Mouse (Mus musculus) c-Kit-negative CD71-positive TER-119-positive erythroid progenitor cells, embryonic 14.5 days (primary cell): Measurements from ENCODE around the gene Dscam.

ENCODE experiments used
- DNase-seq: peaks from one replicate; pipeline ENCODE4 v3.0.0-alpha.2; 2013; ENCODE audit warnings: low read depth, low spot score

Dscam gene

DNA sequence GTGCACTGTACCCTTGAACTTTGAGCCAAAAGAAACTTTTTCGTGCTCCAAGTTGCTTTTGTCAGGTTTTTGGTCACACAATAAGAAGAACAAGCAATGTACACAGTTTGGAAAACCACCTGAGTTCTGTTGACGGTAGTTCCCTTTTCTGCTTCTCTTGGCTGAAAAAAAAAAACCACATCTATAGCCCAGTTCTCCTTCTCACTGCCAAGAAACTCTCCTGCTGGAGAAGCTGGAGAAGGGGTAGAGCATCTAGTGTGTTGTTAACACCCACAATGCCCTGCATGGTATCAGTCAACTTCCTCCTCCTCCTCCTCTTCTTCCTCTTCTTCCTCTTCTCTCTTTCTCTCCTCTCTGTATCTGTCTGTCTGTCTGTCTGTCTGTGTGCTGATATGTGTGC, 65.3 kb downstream of the Dscam start:
- no peak for DNase-seq

DNA sequence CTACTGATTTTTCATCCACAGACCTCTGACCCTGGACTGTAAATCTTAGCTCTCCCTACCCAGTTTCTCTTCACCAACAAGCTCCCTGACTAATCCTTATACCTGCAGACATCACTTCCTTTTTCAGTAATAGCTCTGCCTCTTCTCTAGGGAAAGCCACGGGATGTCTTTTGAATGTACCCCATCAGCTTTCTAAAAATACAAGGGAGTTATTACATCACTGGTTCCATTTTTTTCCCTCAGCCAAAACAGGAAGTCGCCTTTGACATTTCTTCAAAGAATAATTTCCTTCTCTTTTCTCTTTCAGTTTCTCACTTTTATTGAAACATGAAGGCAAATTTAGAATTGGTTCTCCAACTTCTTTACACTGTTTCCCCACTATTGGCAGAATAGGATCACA, 67.5 kb downstream of the Dscam start:
- DNase-seq = no peak

DNA sequence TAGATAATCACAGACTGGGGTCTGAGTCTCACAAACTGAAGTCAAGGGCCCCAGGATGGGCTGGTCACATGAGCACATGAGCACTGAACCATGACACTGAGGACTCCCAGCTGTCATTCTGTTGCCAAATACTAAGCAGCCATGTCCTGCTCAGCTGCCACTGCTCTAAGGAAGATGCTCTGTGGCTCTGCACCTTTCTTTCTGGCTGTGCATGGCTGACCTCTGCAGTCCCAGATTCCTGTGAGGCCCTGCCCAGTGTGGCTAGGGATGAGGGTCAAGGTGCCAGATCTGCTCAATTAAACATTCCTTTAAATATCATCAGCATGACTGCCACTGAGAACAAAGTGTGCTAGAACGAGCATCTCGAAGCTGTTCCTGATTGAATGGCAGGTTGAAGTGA, 70.5 kb downstream of the Dscam start:
- DNase-seq = no peak

DNA sequence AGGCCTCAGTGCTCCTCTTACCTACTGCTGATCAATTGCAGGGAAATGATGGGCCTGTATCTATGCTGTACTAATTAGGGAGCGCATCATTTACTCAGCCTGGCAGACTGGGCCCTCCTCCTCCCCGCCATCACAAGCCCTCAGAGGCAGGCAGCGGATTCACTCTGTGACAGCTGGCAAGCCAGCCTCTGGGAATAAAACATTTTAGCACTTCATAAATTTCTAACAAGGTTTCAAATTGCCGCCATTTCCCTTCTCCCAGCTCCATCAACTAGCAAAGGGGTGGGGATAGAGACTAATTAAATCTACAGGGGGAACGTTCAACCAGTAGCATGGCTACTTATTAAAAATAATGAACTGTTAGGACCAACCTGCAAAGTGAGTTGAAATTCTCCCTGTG, 72.0 kb downstream of the Dscam start:
- no peak for DNase-seq

DNA sequence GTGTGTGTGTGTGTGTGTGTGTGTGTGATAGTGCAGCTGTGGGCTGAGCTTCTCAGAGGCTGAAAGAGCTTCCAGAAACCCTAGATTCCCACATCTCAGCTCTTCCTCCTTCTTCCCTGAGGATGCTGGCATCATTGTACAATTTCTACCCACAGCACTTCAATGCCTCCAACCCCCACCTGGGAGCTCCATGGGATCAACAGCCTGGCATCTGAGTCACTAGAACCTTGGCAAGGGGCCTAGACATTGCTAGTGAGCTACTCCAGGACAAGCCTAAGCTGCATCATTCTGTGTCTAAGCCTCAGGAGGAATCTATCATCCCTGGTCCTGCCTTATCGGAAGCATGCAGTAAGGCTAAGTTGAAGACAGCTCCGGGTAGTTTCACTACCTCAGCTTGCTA, 73.8 kb downstream of the Dscam start:
- no peak for DNase-seq

DNA sequence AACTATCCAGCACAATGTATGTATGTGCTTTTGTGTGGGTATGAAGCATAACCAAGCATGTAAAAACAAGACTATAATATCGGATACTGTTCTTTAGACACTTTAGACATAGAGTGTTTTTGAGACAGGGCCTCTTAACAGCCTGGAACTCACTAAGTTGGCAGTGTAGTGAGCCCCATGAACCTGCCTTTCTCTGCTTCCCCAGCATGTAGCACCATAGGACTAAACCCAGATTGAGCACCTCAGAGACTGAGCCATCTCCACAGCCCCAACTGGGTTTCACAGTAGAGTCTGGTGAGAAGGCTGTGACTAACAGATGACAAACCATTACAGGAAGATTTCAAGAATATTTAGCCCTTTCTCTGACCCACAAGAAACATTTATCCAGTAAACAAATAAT, 75.1 kb downstream of the Dscam start:
- DNase-seq = no peak

DNA sequence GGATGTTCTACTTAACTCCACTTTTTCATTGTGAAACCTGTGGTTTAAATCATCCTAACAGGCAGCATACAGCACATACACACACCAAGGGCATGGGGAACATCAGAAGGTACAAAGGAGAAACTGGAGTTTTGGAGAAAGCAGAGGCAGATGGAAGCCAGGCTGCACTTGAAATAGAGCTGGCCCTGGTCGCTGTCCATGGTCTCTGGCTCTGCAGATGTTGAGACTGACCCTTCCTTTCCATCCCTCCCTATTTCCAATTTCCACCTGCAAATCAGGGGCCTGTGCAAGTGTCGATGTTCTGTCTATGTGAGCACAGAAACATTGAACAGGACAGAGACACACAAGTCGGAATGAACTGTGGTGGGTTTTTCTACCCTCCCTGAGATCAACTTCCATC, 81.2 kb downstream of the Dscam start:
- no peak for DNase-seq

DNA sequence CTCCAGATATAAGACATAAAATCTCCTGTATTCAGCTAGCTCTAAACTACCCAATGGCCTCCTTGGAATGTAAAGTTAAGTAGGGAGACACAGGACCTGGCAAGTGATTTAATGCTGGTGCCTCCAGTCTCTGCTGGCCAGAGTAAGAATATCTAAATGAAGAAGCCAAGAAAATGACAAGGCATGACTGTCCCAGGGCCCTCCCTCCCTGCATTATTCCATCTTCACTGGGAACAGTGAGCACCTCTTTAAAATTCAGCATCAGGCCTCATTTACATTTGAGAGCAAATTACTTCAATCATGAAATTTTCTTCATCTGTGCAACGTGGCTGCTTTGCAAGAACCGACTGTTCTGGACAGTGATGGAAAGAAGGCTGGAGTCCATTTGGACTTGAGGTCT, 86.9 kb downstream of the Dscam start:
- no peak for DNase-seq

DNA sequence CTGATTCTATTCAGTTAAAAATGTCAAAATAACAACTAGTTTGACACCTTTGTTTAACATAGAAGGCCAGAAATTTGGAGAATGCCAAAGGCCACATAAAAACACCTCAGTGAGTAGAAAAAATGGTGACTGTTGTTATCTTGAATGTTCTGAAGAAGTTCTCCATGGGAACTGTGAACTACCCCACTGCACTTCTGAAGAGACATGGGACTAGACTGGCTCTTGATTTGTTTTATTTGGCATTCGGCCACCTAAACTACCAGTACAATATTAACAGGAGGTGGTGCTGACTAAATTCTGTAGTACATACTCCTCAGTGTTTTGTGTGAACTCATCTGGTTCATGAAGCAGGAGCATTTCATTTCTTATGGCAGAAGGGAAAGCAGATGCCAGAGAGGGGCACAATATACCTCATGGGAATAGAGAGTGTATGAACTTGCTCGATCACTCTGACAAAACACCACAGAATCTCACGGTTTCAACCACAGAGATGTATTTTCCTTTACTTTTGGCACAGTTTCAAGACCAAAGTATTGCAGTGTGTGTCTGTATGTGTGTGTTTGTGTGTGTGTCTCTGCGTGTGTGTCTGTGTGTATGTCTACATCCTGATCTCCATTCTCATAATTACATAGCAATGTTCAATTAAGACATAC, 94.5 kb downstream of the Dscam start:
- DNase-seq = no peak

DNA sequence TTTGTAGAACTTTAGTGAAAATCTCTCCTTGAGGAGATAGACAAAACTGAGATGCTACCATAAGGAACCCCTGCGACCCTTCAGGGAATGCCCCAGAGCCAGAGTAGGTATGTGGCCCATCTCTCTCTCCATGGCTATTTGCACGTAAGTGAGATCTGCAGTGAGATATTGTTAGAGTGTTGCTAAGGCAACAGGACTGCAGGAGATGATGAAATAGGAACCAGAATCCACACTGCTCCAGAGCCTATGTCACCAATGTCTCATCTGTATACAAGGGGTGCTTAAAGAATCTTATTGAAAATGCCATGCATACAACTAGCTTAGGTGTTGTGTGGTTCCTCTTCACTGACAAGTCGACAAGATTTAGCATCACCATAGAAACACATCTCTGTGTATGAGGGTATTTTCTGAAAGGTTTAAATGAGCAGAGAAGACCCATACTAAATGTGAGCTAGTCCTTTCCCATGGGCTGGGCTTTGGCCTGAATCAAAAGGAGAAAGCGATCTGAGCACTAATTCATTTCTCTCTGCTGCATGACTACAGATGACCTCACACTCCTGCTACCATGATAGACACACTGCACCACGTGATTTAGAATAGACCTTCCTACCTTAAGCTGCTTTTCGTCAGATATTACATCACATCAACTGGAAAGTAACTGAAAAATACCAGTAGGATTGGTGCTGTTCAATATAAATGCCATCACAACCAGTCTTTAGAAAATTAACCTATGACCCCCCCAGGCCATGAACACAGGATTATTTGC, 95.2 kb downstream of the Dscam start:
- DNase-seq = no peak

DNA sequence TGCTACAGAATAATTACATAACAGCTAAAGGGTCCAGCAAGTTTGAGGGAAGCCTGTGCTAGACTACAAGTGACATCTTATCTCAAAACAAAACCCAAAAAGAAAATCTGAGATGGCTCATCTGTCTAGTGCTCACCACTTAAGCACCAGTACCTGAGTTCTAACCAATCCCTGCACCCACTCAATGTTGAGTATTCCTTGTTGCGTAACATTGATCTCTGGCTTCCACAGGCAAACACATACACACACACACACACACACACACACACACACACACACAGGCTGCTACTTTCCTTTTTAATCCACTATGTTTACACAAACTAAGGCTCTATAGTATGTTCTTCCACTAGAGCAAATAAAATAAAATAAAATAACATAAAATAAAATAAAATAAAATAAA, 96.7 kb downstream of the Dscam start:
- DNase-seq = no peak

DNA sequence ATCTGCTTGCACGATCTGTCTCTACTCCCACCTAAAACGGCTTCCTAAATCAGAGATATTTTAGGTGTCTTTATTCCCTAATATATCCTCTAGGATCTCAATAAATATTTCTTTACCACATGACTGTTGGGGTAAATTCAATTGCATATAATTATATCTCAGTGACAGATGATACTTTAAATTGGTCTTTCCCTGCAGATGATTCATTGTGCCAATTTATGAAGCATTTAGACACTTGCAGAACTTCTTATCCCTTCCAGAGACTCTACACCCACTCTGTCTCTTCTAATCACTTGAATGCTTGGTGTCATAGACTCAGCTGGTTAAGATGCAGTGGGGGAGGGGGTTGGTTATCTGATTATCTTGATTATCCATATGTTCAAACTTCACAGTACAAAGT, 97.9 kb downstream of the Dscam start:
- no peak for DNase-seq

DNA sequence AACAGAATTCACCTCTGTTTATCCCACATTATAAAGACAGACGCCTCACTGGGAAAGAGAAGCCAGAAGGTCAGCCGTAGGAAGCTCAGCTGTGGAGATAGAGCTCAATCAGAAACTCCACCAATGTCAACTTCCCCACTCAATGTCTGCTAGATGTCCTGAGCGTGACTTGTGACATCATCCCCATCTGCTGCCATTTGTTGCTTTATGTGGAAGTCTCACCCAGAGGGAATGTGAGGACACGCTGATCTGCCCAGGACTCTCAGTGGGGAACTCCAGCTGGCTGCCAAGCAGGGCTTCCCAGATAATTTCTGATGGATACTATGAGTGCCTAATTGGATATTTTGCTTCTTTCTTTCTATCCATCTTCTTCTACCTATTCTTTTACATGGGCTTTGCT, 103.7 kb downstream of the Dscam start:
- DNase-seq = no peak

DNA sequence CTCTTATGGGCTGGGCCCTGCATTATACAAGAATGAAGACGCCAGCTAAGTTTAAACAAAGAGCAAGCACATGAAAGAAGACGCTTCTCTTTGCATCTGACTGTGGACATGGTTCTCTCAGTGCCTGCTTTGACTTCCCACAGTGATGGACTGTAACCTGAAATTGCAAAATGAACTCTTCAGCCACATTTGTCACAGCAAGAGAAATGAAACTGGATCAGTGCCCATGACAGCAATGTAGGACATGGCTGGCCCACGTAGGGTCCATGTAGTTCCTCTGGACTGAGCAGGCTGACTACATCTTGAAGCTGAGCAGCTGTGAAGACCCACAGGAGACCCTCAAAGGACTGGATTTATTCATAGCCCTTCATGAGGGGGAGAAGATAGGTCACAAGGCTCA, 108.3 kb downstream of the Dscam start:
- DNase-seq = no peak

DNA sequence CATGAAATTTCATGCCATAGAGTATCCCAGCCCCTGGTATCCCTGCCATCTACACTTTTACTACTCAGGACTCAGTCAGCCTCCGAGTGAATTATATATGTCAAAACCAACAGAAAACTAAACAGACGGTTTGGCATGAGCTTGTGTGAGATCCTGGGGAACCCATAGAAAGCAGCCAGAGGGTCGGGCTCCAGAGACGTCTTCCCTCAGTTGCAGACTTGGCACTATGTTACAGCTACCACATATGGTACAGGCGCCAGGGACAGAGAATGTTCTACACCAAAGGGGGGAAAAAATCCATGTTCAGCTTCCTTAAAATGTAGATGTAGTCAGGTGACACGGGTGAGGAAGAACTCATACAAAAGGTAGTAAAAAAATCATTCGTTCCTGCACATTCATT, 109.2 kb downstream of the Dscam start:
- no peak for DNase-seq

DNA sequence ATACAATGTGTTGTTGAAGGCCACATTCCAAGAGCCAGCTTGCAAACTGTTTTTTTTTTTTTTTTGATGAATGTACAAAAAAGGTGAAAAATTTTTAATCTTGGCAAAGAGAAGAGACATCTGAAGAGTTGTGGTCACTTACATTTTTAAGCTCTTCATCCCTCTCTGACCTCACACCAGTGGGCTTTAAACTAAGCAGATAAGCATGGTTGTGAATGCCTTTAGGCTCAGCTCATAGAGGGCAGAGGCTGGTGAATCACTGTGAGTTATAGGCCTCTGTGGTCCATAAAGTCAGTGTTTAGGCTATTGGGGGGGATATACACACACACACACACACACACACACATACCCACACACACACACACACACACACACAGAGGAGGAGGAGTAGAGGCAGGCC, 109.8 kb downstream of the Dscam start:
- no peak for DNase-seq

DNA sequence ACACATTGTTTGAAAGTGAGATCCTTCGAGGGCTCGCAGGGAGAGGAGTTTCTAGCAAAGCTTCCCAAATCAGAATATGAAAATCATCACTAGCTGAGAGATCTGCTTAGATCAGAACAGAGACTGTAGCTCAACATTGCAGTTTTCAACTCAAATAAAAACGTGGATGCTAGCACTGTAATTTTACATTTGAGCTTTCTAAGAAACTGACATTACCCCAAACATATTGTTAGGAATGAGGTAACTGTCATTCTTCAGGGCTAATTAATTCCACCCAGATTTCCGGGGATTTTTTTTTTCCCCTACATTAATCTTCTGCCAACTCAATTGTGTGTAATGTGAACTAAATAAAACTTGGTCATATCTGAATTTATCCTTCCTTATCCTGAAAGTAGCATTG, 110.3 kb downstream of the Dscam start:
- DNase-seq = no peak

DNA sequence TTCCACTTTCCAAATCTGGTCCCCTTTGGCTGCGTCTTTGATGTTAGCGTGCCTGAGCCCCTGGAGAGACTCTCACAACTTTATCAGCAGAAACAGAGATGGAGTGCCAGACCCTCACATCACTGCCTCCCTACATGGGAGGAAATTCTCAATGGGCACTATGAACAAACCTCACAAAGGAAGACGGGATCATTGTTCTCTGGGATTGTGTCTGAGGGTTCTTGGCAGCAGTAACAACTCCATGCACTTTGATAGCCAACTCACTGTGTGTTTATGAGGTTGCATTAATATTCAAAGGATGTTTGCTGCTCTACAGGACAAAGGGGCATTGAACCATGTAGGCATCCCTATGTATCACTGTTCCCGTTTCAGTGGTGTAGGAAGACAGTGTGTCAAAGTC, 135.3 kb downstream of the Dscam start:
- DNase-seq = no peak

DNA sequence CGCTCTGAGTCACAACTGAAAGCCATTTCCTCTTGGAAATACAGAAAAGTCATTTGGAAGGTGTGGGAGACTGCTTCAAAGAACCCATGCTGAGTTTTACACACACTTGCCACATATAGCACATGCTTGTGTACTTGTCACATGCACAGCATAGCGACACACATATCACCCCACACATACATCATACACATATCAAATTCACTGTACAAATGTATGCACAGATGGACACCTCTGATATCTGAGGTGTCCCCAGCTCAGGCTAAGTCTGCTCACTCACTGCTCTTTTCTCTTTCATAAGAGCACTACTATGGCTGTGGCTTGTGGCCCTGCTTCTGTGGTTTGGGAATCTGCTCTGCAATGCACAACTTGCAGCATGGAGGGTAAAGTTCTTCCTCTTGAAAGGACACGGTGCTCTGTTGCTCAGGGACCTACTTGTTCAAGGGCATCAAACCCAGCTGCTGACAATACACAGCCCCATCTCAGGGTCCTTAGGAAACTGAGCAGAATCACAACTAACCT, 137.0 kb downstream of the Dscam start:
- DNase-seq = no peak

DNA sequence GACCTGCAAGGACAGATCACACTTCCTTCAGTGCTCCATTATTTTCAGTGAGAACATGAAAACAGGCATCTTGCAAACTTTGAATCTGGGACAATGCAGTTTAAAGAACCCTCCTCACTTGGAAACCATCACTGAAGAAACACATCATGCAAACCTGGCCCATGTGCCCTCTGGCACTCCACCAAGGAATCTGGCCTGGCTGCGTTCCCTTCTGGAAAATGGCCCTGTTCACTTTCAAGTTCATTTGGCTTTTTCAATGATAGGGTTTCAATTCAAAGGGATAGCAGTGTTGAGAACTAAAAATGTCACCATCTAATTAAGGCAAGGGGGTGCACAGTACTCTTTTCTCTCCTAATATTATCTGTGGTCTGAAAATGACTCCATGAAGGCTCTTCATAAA, 142.9 kb downstream of the Dscam start:
- no peak for DNase-seq

DNA sequence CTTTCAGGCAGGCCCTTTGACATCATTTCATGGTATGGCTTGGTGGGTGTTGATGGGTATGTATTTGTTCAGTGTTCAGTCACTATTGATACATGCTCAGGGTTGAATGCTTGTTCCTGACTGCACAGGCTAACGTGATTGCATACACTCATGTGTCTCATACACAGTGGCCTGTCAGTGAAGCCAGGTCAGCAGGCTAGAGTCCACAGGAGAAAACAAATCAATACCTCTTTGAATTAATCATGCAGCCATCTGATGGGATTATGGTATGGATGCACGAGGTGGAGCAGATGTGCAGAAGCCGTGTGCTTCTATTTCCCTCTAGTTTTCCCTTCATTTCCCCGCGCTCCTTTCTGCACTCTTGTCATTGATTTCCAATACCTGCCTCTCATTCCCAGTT, 143.7 kb downstream of the Dscam start:
- DNase-seq = no peak

DNA sequence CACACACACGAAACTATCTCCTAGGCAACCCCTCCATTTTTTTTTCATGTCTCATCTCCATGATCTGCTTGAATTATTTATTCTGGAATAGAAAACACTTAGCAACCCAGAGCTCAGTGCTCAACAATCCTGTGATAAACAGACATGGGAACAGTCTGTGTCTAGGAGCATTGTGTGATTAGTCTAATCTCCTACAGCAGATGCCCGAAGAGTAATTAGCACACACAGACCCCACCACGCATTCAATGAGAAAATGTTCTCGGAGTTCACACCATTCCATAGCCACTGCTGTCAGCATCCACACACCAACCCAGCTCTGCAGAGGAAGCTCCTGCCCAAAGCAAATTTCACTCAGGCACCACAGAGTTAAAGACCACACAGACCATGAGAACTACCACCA, 146.1 kb downstream of the Dscam start:
- DNase-seq = no peak

DNA sequence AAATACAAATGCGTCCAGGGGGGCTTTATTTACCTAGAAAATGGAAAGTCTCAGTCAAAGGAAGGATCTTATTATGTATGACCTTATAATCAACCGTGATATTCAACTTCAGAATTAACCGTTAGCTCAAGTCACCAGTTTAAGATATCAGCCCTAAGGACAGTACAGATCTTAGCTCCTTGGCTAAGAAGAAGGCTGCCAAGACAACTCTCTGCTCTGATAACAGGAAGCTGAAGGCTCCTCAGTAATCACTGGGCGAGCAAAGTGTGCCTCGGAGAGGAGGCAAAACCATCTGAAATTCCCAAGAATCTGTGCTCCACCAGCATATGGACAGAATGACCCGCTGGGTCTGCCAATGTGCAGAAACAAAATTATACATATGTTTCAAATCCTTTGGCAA, 149.1 kb downstream of the Dscam start:
- no peak for DNase-seq

DNA sequence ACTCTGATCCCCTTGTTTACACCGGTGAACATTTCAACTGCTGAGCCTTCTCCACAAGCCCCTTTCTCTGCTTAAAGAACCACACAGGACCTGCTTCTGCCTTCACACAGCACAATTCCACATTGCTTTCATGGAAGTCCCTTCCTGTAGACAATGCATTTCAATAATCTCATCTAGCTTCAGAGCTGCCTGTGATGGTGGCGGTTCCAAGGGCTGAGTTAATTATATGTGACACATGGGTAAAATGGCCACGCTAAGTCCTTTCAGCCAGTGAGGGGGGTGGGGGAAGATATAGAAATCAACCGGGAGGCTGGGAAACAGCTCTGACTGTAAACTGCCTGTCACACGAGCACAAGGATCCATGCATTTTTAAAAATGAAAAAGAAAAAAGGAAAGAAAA, 152.2 kb downstream of the Dscam start:
- DNase-seq = no peak
